Mouse (Mus musculus) hindbrain, embryonic 12.5 days (tissue): Measurements from ENCODE around the gene Dgkd. TPM values are rescaled to one million over a fixed set of nuclear protein-coding genes. Genes with fewer than 3 reads are reported as not detected.

Source experiments
- ATAC-seq: fragments of 200-750 bp; cut with Nextera tagmentation; 2 replicates; pipeline ENCODE4 v1.8.0; 2017; ENCODE audit warnings: moderate TSS enrichment; ENCODE audit not compliant: low FRiP score
- H3K27ac ChIP-seq: fragments of 300-500 bp; sonication (generic); 2 replicates; pipeline ENCODE4 v1.5.1; 2016; ENCODE audit warnings: mild to moderate bottlenecking
- H3K27me3 ChIP-seq: fragments of 300-500 bp; sonication (generic); 2 replicates; pipeline ENCODE4 v1.6.1; 2016; ENCODE audit warnings: mild to moderate bottlenecking
- H3K36me3 ChIP-seq: fragments of 300-500 bp; sonication (generic); 2 replicates; pipeline ENCODE4 v1.6.1; 2016; ENCODE audit warnings: mild to moderate bottlenecking
- H3K4me1 ChIP-seq: fragments of 300-500 bp; sonication (generic); 2 replicates; pipeline ENCODE4 v1.6.1; 2016
- H3K4me2 ChIP-seq: fragments of 300-500 bp; sonication (generic); replicated peaks from 2 replicates; pipeline ENCODE4 v1.6.1; 2016; ENCODE audit warnings: mild to moderate bottlenecking
- H3K4me3 ChIP-seq: fragments of 300-500 bp; sonication (generic); 2 replicates; pipeline ENCODE4 v1.5.1; 2016; ENCODE audit warnings: mild to moderate bottlenecking
- H3K9ac ChIP-seq: fragments of 300-500 bp; sonication (generic); 2 replicates; pipeline ENCODE4 v1.6.1; 2016; ENCODE audit warnings: mild to moderate bottlenecking, moderate library complexity
- H3K9me3 ChIP-seq: fragments of 300-500 bp; sonication (generic); replicated peaks from 2 replicates; pipeline ENCODE4 v1.6.1; 2016; ENCODE audit warnings: mild to moderate bottlenecking
- WGBS: fragments of 180-500 bp; shearing (Covaris S2); methylation state at CpG from one replicate; pipeline ENCODE4 v1.1.7; 2016; 5-methylcytosine and 5-hydroxymethylcytosine counted together
- polyA plus RNA-seq: library from polyadenylated mRNA; unstranded; fragments of >200 nt; fragmentation: Nextera tagmentation; extraction: Ambion mirVana; gene quantifications from 2 replicates; pipeline ENCODE4 v1.2.1, GENCODE M21; 2016

Gene Dgkd
- polyA plus RNA-seq, 1 experiment from 2014 or later, result 39.1 TPM

- ATAC-seq, result no peak
- Histone ChIP-seq H3K4me3 (no peak overlapping the region), H3K4me1 (no peaks in the 10 kb centered on the region), H3K27me3 (no peaks in the 10 kb centered on the region), H3K27ac (no peak overlapping the region), H3K9me3 (no peaks in the 10 kb centered on the region), H3K36me3 (peaks cover 64% of the 10 kb centered on the region), H3K9ac (no peak overlapping the region), H3K4me2 (no peak overlapping the region)
- WGBS, result 97% methylated on average over 1 of the region's 1 CpGs
Observed at GRCm38 (mm10) chr1:87958931-87959330, 105.8 kb downstream of the Dgkd start.

- Histone ChIP-seq H3K27ac (no peak overlapping the region), H3K4me3 (no peak overlapping the region), H3K36me3 (peaks cover 64% of the 10 kb centered on the region), H3K4me1 (no peaks in the 10 kb centered on the region), H3K27me3 (no peaks in the 10 kb centered on the region), H3K9me3 (no peaks in the 10 kb centered on the region), H3K9ac (no peak overlapping the region), H3K4me2 (no peak overlapping the region)
- 82% methylated on average over 4 of the region's 4 CpGs for WGBS
- ATAC-seq, result no peak
Observed at GRCm38 (mm10) chr1:87959532-87959931, 106.4 kb downstream of the Dgkd start.

GRCm38 (mm10) chr1:87959998-87960431 lies 106.9 kb downstream of the Dgkd start:
- Histone ChIP-seq H3K27me3 (no peaks in the 10 kb centered on the region), H3K9me3 (no peaks in the 10 kb centered on the region), H3K36me3 (peaks cover 62% of the 10 kb centered on the region), H3K4me1 (no peaks in the 10 kb centered on the region), H3K9ac (no peak overlapping the region), H3K4me3 (no peak overlapping the region), H3K27ac (no peak overlapping the region), H3K4me2 (no peak overlapping the region)
- 40% methylated on average over 4 of the region's 4 CpGs for WGBS
- no peak for ATAC-seq

GRCm38 (mm10) chr1:87960752-87961151 lies 107.7 kb downstream of the Dgkd start:
- H3K4me3 ChIP-seq, result no peak overlapping the region
- no peak overlapping the region for H3K27ac ChIP-seq
- ATAC-seq, result no peak
- no peaks in the 10 kb centered on the region for H3K27me3 ChIP-seq
- peaks cover 58% of the 10 kb centered on the region for H3K36me3 ChIP-seq
- H3K4me1 ChIP-seq, result no peaks in the 10 kb centered on the region
- WGBS, result 93% methylated on average over 4 of the region's 4 CpGs
- no peak overlapping the region for H3K4me2 ChIP-seq
- H3K9me3 ChIP-seq, result no peaks in the 10 kb centered on the region
- H3K9ac ChIP-seq, result no peak overlapping the region

- no peaks in the 10 kb centered on the region for H3K9me3 ChIP-seq
- ATAC-seq, result no peak
- H3K27ac ChIP-seq, result no peak overlapping the region
- H3K36me3 ChIP-seq, result peaks cover 52% of the 10 kb centered on the region
- no peaks in the 10 kb centered on the region for H3K4me1 ChIP-seq
- no peak overlapping the region for H3K4me2 ChIP-seq
- no peak overlapping the region for H3K4me3 ChIP-seq
- H3K9ac ChIP-seq, result no peak overlapping the region
- no peaks in the 10 kb centered on the region for H3K27me3 ChIP-seq
- 70% methylated on average over 2 of the region's 2 CpGs for WGBS
Observed at GRCm38 (mm10) chr1:87961459-87962167, 108.5 kb downstream of the Dgkd start.

- WGBS, result 89% methylated on average over 4 of the region's 4 CpGs
- H3K4me1 ChIP-seq, result no peaks in the 10 kb centered on the region
Observed at GRCm38 (mm10) chr1:87970381-87970780, 117.3 kb downstream of the Dgkd start.

GRCm38 (mm10) chr1:87982291-87982690 lies 129.2 kb downstream of the Dgkd start:
- Histone ChIP-seq H3K27ac (no peak overlapping the region), H3K4me1 (no peaks in the 10 kb centered on the region), H3K4me3 (no peak overlapping the region), H3K27me3 (no peaks in the 10 kb centered on the region), H3K36me3 (peaks cover 72% of the 10 kb centered on the region), H3K9ac (no peak overlapping the region), H3K4me2 (no peak overlapping the region), H3K9me3 (no peaks in the 10 kb centered on the region)
- no peak for ATAC-seq
- 70% methylated on average over 4 of the region's 4 CpGs for WGBS

More at GRCm38 (mm10) chr1:87970381-87970780, 117.3 kb downstream of the Dgkd start:
- Histone ChIP-seq H3K9me3 (no peaks in the 10 kb centered on the region), H3K27ac (no peak overlapping the region), H3K4me2 (no peak overlapping the region), H3K27me3 (no peaks in the 10 kb centered on the region), H3K36me3 (peaks cover 47% of the 10 kb centered on the region), H3K9ac (no peak overlapping the region), H3K4me3 (no peak overlapping the region)
- no peak for ATAC-seq

- H3K27ac ChIP-seq, result no peak overlapping the region
- H3K4me1 ChIP-seq, result no peaks in the 10 kb centered on the region
- no peaks in the 10 kb centered on the region for H3K9me3 ChIP-seq
- H3K27me3 ChIP-seq, result no peaks in the 10 kb centered on the region
- no peak overlapping the region for H3K9ac ChIP-seq
- ATAC-seq, result no peak
- H3K4me2 ChIP-seq, result no peak overlapping the region
- H3K36me3 ChIP-seq, result peaks cover 61% of the 10 kb centered on the region
- WGBS, result 95% methylated on average over 2 of the region's 2 CpGs
- no peak overlapping the region for H3K4me3 ChIP-seq
Observed at GRCm38 (mm10) chr1:87992716-87993115, 139.6 kb downstream of the Dgkd start.

Other genes starting within 250 kb of the Dgkd start
- 4.9 and 5.5 TPM in 2 replicates for gene Inpp5d, start 233.0 kb upstream of the Dgkd start, polyA plus RNA-seq
- gene Atg16l1, start 97.4 kb upstream of the Dgkd start, polyA plus RNA-seq, result 51.0 and 52.4 TPM in 2 replicates
- gene Sag, start 49.6 kb upstream of the Dgkd start, polyA plus RNA-seq, result 2.4 and 2.5 TPM in 2 replicates
- gene Usp40, start 155.3 kb downstream of the Dgkd start, polyA plus RNA-seq, result 35.9 and 37.2 TPM in 2 replicates
- gene Ugt1a10, start 202.1 kb downstream of the Dgkd start, polyA plus RNA-seq, result not detected in 2 replicates
- gene Ugt1a9, start 217.5 kb downstream of the Dgkd start, polyA plus RNA-seq, result not detected in 2 replicates
- not detected in 2 replicates for gene Ugt1a8, start 234.5 kb downstream of the Dgkd start, polyA plus RNA-seq
- 0.80 and 1.4 TPM in 2 replicates for gene Ugt1a7c, start 241.8 kb downstream of the Dgkd start, polyA plus RNA-seq
- gene Ugt1a6b, start 250.0 kb downstream of the Dgkd start, polyA plus RNA-seq, result 0.47 and 1.0 TPM in 2 replicates